Mouse (Mus musculus): ENCODE measurements around the gene Mrps2.

The Mrps2 gene

GRCm38 (mm10) chr2:28520581-28520980 is 52.7 kb downstream of the Mrps2 start:
- no peak for DNase-seq (ENCODE audit: low spot score)
